Mouse (Mus musculus) midbrain, postnatal 0 days (tissue): ENCODE results near the gene Tmtc2. TPM values are rescaled to one million over a fixed set of nuclear protein-coding genes. Genes with fewer than 3 reads are reported as not detected.

Source experiments
- ATAC-seq: fragments of 200-750 bp; cut with Nextera tagmentation; 2 replicates; pipeline ENCODE4 v1.8.0; 2017; ENCODE audit warnings: moderate number of reproducible peaks, mild to moderate bottlenecking, moderate TSS enrichment, moderate library complexity; ENCODE audit not compliant: low FRiP score
- DNase-seq: peaks from one replicate; pipeline ENCODE4 v3.0.0-alpha.2; 2015; ENCODE audit warnings: low spot score
- H3K27ac ChIP-seq: fragments of 300-500 bp; sonication (generic); 2 replicates; pipeline ENCODE4 v1.5.1; 2014; ENCODE audit warnings: low read depth, mild to moderate bottlenecking, low read length, mixed read lengths
- H3K27me3 ChIP-seq: fragments of 300-500 bp; sonication (generic); 2 replicates; pipeline ENCODE4 v1.6.1; 2014; ENCODE audit warnings: low read length, control low read depth, mixed read lengths; ENCODE audit not compliant: insufficient read depth
- H3K36me3 ChIP-seq: fragments of 300-500 bp; sonication (generic); 2 replicates; pipeline ENCODE4 v1.6.1; 2014; ENCODE audit warnings: low read length, control low read depth, mixed read lengths; ENCODE audit not compliant: insufficient read depth
- H3K4me1 ChIP-seq: fragments of 300-500 bp; sonication (generic); 2 replicates; pipeline ENCODE4 v1.6.1; 2014; ENCODE audit warnings: mild to moderate bottlenecking, control low read depth, antibody characterized with exemption, low read length, mixed read lengths; ENCODE audit not compliant: insufficient read depth
- H3K4me2 ChIP-seq: fragments of 300-500 bp; sonication (generic); 2 replicates; pipeline ENCODE4 v1.6.1; 2014; ENCODE audit warnings: low read depth, mild to moderate bottlenecking, low read length, mixed read lengths; ENCODE audit not compliant: poor library complexity, severe bottlenecking
- H3K4me3 ChIP-seq: fragments of 300-500 bp; sonication (generic); 2 replicates; pipeline ENCODE4 v1.5.1; 2014; ENCODE audit warnings: low read depth, mild to moderate bottlenecking, low read length, moderate library complexity
- H3K9ac ChIP-seq: fragments of 300-500 bp; sonication (generic); replicated peaks from 2 replicates; pipeline ENCODE4 v1.6.1; 2014; ENCODE audit warnings: mild to moderate bottlenecking, low read length, moderate library complexity, mixed read lengths; ENCODE audit not compliant: poor library complexity, severe bottlenecking
- H3K9me3 ChIP-seq: fragments of 300-500 bp; sonication (generic); 2 replicates; pipeline ENCODE4 v1.6.1; 2016; ENCODE audit warnings: low read length, control low read depth
- CTCF ChIP-seq: IDR thresholded peaks from 2 replicates; pipeline ENCODE4 v1.5.1; 2016; ENCODE audit warnings: antibody characterized with exemption, mild to moderate bottlenecking
- WGBS: fragments of 180-500 bp; shearing (Covaris S2); extraction: QIAGEN DNeasy Blood & Tissue Kit; methylation state at CpG from one replicate; pipeline ENCODE4 v1.1.7; 2014; 5-methylcytosine and 5-hydroxymethylcytosine counted together
- polyA plus RNA-seq: library from polyadenylated mRNA; unstranded; fragments of >200 nt; fragmentation: Nextera tagmentation; extraction: Ambion mirVana; gene quantifications from 2 replicates; pipeline ENCODE4 v1.2.1, GENCODE M21; 2015
- total RNA-seq: library from RNA; depleted of rRNA; stranded (reverse); fragments of >200 nt; gene quantifications from 2 replicates; pipeline ENCODE4 v1.2.3, GENCODE M21; 2014

The Tmtc2 gene
- total and polyA plus RNA-seq, 2 experiments from 2014 or later, result 5.3 to 12.9 TPM

DNA sequence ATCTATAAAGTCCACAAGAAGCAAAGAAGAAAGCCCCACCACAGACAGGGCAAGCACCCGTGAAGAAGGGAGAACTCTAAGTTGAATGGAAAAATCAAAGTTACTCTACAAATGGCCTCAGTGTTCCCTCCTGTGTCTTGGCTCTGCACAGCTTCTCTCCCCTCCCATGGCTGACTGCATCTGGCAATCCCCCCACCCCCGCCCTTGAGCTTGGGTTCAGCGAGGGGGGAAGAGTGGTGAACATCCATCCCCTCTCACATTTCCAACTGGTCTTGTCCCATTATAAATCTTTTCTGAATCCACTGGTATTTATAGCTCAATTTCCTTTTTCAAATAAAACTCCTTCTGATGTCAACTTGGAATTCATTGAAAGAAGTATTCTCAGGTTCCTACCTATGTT is 129.9 kb downstream of the Tmtc2 start:
- TF ChIP-seq CTCF, result no peak
- ATAC-seq, result no peak
- H3K9ac ChIP-seq, result no peak overlapping the region
- DNase-seq, result no peak
- H3K4me3 ChIP-seq, result no peak overlapping the region
- no peak overlapping the region for H3K27ac ChIP-seq
- no peak overlapping the region for H3K4me2 ChIP-seq
- no peaks in the 10 kb centered on the region for H3K36me3 ChIP-seq
- WGBS, result 69% methylated on average over 3 of the region's 3 CpGs
- no peaks in the 10 kb centered on the region for H3K27me3 ChIP-seq
- H3K4me1 ChIP-seq, result no peaks in the 10 kb centered on the region
- H3K9me3 ChIP-seq, result no peaks in the 10 kb centered on the region

DNA sequence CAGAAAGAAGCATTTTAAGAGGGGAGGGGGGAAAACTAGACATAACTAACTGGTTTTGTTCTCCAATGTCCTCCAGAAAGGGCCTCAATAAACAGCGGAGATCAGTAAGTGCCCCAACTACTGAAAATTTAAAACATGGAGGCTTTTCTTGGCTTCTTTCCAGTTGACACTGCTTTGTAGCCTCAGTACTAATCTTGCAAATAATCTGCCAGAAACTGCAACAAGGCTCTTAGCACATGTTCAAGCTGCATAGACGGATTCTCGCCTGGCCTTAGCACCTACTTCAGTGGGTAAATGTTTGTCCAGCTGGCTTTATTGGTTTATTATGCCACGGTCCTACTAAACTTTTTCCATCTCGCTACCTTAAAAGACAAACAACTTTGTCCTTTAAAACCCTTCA is 139.4 kb downstream of the Tmtc2 start:
- Histone ChIP-seq H3K4me2 (no peak overlapping the region), H3K27ac (no peak overlapping the region), H3K27me3 (no peaks in the 10 kb centered on the region), H3K4me3 (no peak overlapping the region), H3K9ac (no peak overlapping the region), H3K4me1 (no peaks in the 10 kb centered on the region), H3K36me3 (no peaks in the 10 kb centered on the region), H3K9me3 (no peaks in the 10 kb centered on the region)
- WGBS, result 73% methylated on average over 5 of the region's 5 CpGs
- TF ChIP-seq CTCF, result no peak
- ATAC-seq (no peak), DNase-seq (no peak)

DNA sequence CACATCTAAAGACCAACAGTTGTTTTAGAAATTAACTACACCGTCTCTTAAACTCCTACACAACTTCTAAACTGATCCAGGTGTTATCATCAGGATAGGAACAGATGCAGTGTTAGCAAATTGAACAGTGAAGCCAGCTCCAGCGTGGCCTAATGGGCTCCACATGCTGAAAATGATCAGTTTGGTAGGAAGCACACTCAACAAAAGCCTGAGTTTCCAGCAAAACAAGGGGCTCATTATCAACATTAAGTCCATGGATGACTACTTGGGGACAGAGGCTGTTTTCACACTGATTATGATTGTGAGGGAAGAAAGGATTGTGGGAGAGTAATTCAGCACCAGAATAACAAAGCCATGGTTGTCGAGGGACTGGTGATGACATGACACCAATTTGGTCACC is 143.4 kb downstream of the Tmtc2 start:
- no peak for TF ChIP-seq CTCF

DNA sequence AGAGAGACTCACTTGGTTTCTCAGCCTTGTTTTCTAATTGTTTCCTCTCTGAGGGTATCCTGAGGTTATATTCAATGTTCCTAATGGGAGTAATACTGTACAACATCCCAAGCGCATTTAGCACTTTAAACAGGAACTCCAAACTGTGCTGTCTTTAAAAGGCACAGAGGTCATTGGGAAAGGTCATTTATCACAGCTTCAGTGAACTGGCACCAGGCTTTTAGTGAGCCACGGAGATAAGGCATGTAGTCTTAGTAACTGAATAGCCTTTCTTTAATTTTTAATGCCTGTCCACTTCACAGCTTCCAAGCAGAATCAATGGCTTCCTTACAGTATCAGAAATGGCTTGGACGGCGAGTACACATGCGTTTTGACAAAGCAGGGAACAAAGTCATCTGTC is 144.0 kb downstream of the Tmtc2 start:
- DNase-seq (no peak), ATAC-seq (no peak)
- no peaks in the 10 kb centered on the region for H3K36me3 ChIP-seq
- WGBS, result 74% methylated on average over 5 of the region's 5 CpGs
- no peak overlapping the region for H3K4me3 ChIP-seq
- H3K9ac ChIP-seq, result no peak overlapping the region
- no peaks in the 10 kb centered on the region for H3K9me3 ChIP-seq
- H3K4me2 ChIP-seq, result no peak overlapping the region
- H3K27ac ChIP-seq, result no peak overlapping the region
- H3K4me1 ChIP-seq, result no peaks in the 10 kb centered on the region
- H3K27me3 ChIP-seq, result no peaks in the 10 kb centered on the region
- no peak for TF ChIP-seq CTCF

More for the DNA sequence above, 143.4 kb downstream of the Tmtc2 start:
- H3K4me2 ChIP-seq, result no peak overlapping the region
- ATAC-seq, result no peak
- H3K9me3 ChIP-seq, result no peaks in the 10 kb centered on the region
- WGBS, result 71% methylated on average over 3 of the region's 3 CpGs
- no peaks in the 10 kb centered on the region for H3K4me1 ChIP-seq
- H3K36me3 ChIP-seq, result no peaks in the 10 kb centered on the region
- no peak overlapping the region for H3K27ac ChIP-seq
- no peaks in the 10 kb centered on the region for H3K27me3 ChIP-seq
- no peak overlapping the region for H3K4me3 ChIP-seq
- H3K9ac ChIP-seq, result no peak overlapping the region
- DNase-seq, result no peak

DNA sequence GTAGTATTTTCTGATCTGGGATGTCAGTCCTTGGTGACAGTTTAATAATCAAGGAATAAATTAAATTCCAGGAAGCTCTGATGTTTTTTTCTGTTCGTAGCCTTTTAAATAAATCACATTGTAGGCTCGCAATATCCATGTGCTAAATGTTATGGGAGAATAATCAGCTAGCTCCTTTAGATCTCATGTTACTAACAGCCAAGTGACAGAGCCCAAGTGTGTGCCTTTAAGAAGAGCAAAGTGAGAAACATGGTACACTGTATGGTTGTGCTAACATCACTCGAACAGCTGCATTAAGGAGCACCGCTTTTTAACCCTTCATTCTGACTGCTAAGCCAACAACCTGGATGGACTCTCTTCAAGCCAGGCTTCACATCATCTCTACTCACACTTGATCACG is 146.2 kb downstream of the Tmtc2 start:
- no peaks in the 10 kb centered on the region for H3K4me1 ChIP-seq
- no peaks in the 10 kb centered on the region for H3K27me3 ChIP-seq
- DNase-seq (no peak), ATAC-seq (no peak)
- no peak overlapping the region for H3K27ac ChIP-seq
- no peak overlapping the region for H3K9ac ChIP-seq
- no peak overlapping the region for H3K4me3 ChIP-seq
- H3K4me2 ChIP-seq, result no peak overlapping the region
- no peaks in the 10 kb centered on the region for H3K36me3 ChIP-seq
- no peaks in the 10 kb centered on the region for H3K9me3 ChIP-seq
- 77% methylated on average over 5 of the region's 5 CpGs for WGBS
- no peak for TF ChIP-seq CTCF

DNA sequence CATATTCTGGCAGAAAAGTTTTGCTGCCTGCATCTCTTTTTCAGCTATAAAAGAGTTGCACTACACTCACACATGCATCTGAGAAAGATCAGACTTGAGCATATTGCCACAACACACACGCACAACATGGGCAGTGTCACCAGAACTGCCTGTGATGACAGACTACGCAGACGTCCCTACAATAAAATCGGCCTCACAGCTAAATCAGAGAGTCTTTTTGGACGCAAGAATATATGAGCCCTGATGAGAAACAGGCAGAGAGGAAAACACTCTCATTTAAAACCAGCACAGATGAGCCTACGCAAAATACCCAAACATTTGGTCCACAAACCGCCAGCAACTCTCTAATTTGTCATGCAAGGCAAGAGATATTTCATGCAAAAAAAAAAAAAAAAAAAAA is 146.6 kb downstream of the Tmtc2 start:
- Histone ChIP-seq H3K4me3 (no peak overlapping the region), H3K4me2 (no peak overlapping the region), H3K4me1 (no peaks in the 10 kb centered on the region), H3K36me3 (no peaks in the 10 kb centered on the region), H3K27ac (no peak overlapping the region), H3K9ac (no peak overlapping the region), H3K27me3 (no peaks in the 10 kb centered on the region), H3K9me3 (no peaks in the 10 kb centered on the region)
- DNase-seq (no peak), ATAC-seq (no peak)
- 85% methylated on average over 7 of the region's 7 CpGs for WGBS
- TF ChIP-seq CTCF, result no peak
